Mouse (Mus musculus) liver, postnatal 0 days (tissue): Measurements from ENCODE around the gene Klhdc7b. TPM values are rescaled to one million over a fixed set of nuclear protein-coding genes. Genes with fewer than 3 reads are reported as not detected.

Source experiments
- ATAC-seq: fragments of 200-750 bp; cut with Nextera tagmentation; 2 replicates; pipeline ENCODE4 v1.8.0; 2017; ENCODE audit warnings: mild to moderate bottlenecking, moderate library complexity
- DNase-seq: peaks from one replicate; pipeline ENCODE4 v3.0.0-alpha.2; 2016
- H3K27ac ChIP-seq: fragments of 300-500 bp; sonication (generic); 2 replicates; pipeline ENCODE4 v1.5.1; 2014; ENCODE audit warnings: antibody characterized with exemption, moderate library complexity, mild to moderate bottlenecking, low read depth
- H3K27me3 ChIP-seq: fragments of 300-500 bp; sonication (generic); 2 replicates; pipeline ENCODE4 v1.6.1; 2014; ENCODE audit warnings: low read length, control low read depth, mixed read lengths; ENCODE audit not compliant: insufficient read depth
- H3K36me3 ChIP-seq: fragments of 300-500 bp; sonication (generic); replicated peaks from 2 replicates; pipeline ENCODE4 v1.6.1; 2014; ENCODE audit warnings: mild to moderate bottlenecking, control low read depth, low read length, moderate library complexity, mixed read lengths; ENCODE audit not compliant: insufficient read depth
- H3K4me1 ChIP-seq: fragments of 300-500 bp; sonication (generic); 2 replicates; pipeline ENCODE4 v1.6.1; 2014; ENCODE audit warnings: antibody characterized with exemption, mild to moderate bottlenecking, control low read depth; ENCODE audit not compliant: insufficient read depth
- H3K4me2 ChIP-seq: fragments of 300-500 bp; sonication (generic); 2 replicates; pipeline ENCODE4 v1.6.1; 2014; ENCODE audit warnings: low read depth, mild to moderate bottlenecking, low read length, moderate library complexity, mixed read lengths
- H3K4me3 ChIP-seq: fragments of 300-500 bp; sonication (generic); 2 replicates; pipeline ENCODE4 v1.5.1; 2014; ENCODE audit warnings: low read depth, low read length
- H3K9ac ChIP-seq: fragments of 300-500 bp; sonication (generic); replicated peaks from 2 replicates; pipeline ENCODE4 v1.6.1; 2014; ENCODE audit warnings: mild to moderate bottlenecking, moderate library complexity
- H3K9me3 ChIP-seq: fragments of 300-500 bp; sonication (generic); 2 replicates; pipeline ENCODE4 v1.6.1; 2016; ENCODE audit warnings: mild to moderate bottlenecking, control low read depth, low read length, mixed read lengths
- CTCF ChIP-seq: sonication (generic); IDR thresholded peaks from 2 replicates; pipeline ENCODE4 v1.5.1; 2016; ENCODE audit warnings: antibody characterized with exemption, low read depth
- EP300 ChIP-seq: IDR thresholded peaks from 2 replicates; pipeline ENCODE4 v1.6.1; 2016; ENCODE audit warnings: antibody characterized with exemption, low read depth, mild to moderate bottlenecking
- WGBS: fragments of 180-500 bp; shearing (Covaris S2); extraction: QIAGEN DNeasy Blood & Tissue Kit; methylation state at CpG from one replicate; pipeline ENCODE4 v1.1.7; 2014; ENCODE audit not compliant: insufficient replicate concordance; 5-methylcytosine and 5-hydroxymethylcytosine counted together
- polyA plus RNA-seq: library from polyadenylated mRNA; unstranded; fragments of >200 nt; fragmentation: Nextera tagmentation; extraction: Ambion mirVana; gene quantifications from 2 replicates; pipeline ENCODE4 v1.2.1, GENCODE M21; 2015

Gene Klhdc7b
- polyA plus RNA-seq, 1 experiment from 2014 or later = not detected

DNA sequence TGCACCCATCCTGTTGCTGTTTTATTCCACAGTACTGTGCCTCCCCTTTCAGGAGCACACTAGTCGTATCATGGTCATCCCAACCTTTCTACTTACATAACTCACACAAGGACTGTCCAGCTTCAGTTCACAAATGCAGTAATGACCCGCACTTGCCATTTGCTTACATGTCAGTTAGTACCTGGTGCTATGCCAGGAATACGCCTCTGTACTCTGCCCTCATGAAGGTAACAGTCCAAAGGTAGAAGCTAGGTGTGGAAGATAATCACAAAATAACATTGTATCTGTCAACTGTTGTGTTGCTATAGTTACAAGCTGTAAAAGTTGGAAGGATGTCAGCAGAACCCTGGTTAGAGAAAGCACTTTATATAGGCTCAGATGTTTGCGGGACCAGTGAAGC lies 12.2 kb downstream of the Klhdc7b start:
- ATAC-seq (peak; percentile 98), DNase-seq (peak; percentile 62)
- peak; percentile 70; the same call in 1 of the 2 replicates for TF ChIP-seq EP300
- TF ChIP-seq CTCF = no peak

DNA sequence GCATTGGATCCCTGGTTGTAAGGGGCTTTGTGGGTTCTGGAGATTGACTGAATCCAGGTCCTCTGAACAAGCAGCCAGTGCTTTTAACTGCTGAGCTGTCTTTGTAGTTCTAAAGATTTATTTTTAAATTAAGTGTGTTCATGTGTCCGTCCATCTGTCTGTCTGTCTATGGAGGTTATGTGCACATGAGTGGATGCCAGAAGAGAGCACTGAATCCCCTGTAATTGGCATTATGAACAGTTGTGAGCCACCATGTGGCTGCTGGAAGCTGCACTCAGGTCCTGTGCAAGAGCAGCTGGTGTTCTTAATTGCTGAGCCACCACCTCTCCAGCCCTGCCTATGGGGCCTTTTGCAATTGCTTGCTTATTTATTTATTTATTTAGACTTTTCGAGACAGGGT lies 13.4 kb downstream of the Klhdc7b start:
- Histone ChIP-seq H3K27me3 (no peaks in the 10 kb centered on the region), H3K36me3 (no peaks in the 10 kb centered on the region), H3K4me2 (no peak overlapping the region), H3K9me3 (no peaks in the 10 kb centered on the region), H3K4me3 (no peak overlapping the region), H3K9ac (no peak overlapping the region), H3K4me1 (no peaks in the 10 kb centered on the region; the same call in 1 of the 2 replicates), H3K27ac (no peak overlapping the region)
- 71% methylated on average over 2 of the region's 2 CpGs for WGBS
- no peak for TF ChIP-seq EP300
- TF ChIP-seq CTCF = no peak
- DNase-seq = no peak
- ATAC-seq = no peak

More for the DNA sequence above, 12.2 kb downstream of the Klhdc7b start:
- Histone ChIP-seq H3K9ac (no peak overlapping the region), H3K9me3 (no peaks in the 10 kb centered on the region), H3K27ac (peak overlapping the region; percentile 55), H3K27me3 (no peaks in the 10 kb centered on the region), H3K4me1 (no peaks in the 10 kb centered on the region; the same call in 1 of the 2 replicates), H3K36me3 (no peaks in the 10 kb centered on the region), H3K4me2 (no peak overlapping the region), H3K4me3 (no peak overlapping the region)
- WGBS = 60% methylated on average over 4 of the region's 4 CpGs

DNA sequence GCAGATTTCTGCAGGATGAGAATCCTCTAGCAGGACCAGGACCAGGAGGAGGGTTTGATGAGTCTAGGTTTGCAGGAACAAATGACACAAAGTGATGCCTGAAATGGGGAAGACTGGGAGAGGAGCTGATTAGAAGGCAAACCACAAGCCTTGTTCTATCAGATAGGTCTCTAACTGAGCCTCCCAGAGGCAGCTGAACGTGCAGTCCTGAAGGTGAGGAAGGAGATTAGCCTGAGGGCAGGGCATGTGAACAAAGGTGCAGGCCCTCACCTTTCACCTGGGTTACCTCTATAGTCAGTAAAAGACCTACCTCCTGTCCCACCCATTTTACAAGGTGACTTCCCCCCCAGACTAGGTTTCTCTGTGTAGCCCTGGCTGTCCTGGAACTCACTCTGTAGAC lies 15.0 kb downstream of the Klhdc7b start:
- no peak for DNase-seq
- H3K4me1 ChIP-seq = no peaks in the 10 kb centered on the region; the same call in 1 of the 2 replicates
- TF ChIP-seq EP300 (no peak), CTCF (no peak)
- no peak overlapping the region for H3K4me2 ChIP-seq
- H3K4me3 ChIP-seq = no peak overlapping the region
- H3K27me3 ChIP-seq = no peaks in the 10 kb centered on the region
- H3K9ac ChIP-seq = no peak overlapping the region
- no peak for ATAC-seq
- H3K27ac ChIP-seq = no peak overlapping the region
- no peaks in the 10 kb centered on the region for H3K36me3 ChIP-seq
- no peaks in the 10 kb centered on the region for H3K9me3 ChIP-seq
- 50% methylated on average over 1 of the region's 1 CpGs for WGBS

DNA sequence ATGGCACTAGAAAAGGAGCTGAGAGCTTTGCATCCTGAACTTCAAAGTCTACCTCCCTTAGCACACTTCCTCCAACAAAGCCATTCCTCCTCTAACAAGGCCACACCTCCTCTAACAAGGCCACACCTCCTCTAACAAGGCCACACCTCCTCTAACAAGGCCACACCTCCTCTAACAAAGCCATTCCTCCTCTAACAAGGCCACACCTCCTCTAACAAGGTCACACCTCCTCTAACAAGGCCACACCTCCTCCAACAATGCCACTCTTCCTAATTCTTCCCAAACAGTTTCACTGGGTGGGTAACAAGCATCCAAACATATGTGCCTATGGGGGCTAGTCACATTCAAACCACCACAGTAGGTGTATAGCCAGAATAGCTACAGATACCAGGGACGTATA lies 17.8 kb downstream of the Klhdc7b start:
- no peak for TF ChIP-seq CTCF
- TF ChIP-seq EP300 = no peak
- Histone ChIP-seq H3K36me3 (no peaks in the 10 kb centered on the region), H3K4me2 (no peak overlapping the region), H3K4me3 (no peak overlapping the region), H3K27ac (no peak overlapping the region), H3K9ac (no peak overlapping the region), H3K9me3 (no peaks in the 10 kb centered on the region; the same call in 1 of the 2 replicates), H3K27me3 (no peaks in the 10 kb centered on the region), H3K4me1 (no peaks in the 10 kb centered on the region; the same call in 1 of the 2 replicates)
- ATAC-seq (no peak), DNase-seq (no peak)
- WGBS = 78% methylated on average over 1 of the region's 1 CpGs

DNA sequence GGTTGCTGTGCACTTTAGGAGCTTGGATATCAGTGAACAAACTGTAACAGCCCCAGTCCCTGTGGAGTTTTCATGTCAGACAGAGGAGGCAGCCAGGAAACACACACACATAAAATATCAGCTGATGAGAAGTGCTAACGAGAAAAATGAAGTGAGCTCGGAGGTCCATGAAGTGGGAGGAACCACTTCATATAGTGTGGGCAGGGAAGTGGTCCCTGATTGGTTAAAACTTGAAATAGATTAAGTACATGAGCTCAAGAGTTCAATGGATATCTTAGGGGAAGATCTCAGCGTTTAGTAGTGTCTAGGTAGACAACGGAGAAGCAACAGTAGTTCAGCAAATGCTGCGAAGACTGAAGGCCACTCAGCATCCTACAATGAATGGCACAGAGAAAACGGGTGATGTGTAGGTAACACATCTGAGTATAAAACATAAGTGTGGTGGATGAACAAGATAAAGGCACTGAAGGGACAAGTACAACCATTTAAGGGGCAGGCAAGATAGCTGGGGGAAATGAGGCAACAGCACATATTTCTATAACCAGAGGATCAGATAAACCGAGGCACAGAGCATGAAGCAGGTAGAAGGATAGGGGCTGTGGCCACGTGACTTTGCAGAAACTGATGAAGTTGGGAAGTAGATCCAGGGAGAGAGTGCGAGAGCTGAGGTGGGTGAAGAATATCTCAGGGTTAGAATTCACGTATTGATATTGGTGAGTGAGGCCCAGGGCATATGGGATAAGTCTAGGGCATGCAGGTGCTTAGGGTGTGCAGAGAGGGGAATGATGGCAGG lies 20.3 kb downstream of the Klhdc7b start:
- DNase-seq (no peak), ATAC-seq (no peak)
- no peaks in the 10 kb centered on the region for H3K4me1 ChIP-seq
- H3K4me3 ChIP-seq = no peak overlapping the region
- H3K27me3 ChIP-seq = no peaks in the 10 kb centered on the region
- 69% methylated on average over 10 of the region's 10 CpGs for WGBS
- H3K9ac ChIP-seq = no peak overlapping the region
- TF ChIP-seq EP300 (no peak), CTCF (no peak)
- peaks cover 5% of the 10 kb centered on the region; the same call in 1 of the 2 replicates for H3K9me3 ChIP-seq
- H3K36me3 ChIP-seq = no peaks in the 10 kb centered on the region
- no peak overlapping the region for H3K27ac ChIP-seq
- no peak overlapping the region for H3K4me2 ChIP-seq

DNA sequence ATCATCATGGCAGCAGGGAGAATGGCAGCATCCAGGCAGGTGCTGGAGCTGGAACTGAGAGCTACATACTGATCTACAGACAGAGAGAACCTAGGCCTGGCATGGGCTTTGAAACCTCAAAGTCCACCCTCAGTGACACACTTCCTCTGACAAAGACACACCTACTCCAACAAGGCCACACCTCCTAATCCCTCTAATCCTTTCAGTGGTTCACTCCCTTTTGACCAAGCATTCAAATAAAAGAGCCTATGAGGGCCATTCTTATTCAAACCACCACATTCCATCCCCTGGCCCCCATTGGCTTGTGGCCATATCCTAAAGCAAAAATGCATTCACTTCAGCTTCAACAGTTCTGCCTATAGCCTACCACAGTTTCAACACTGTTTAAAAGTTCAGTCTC lies 22.0 kb downstream of the Klhdc7b start:
- Histone ChIP-seq H3K36me3 (no peaks in the 10 kb centered on the region), H3K4me1 (no peaks in the 10 kb centered on the region), H3K9ac (no peak overlapping the region), H3K4me2 (no peak overlapping the region), H3K27me3 (no peaks in the 10 kb centered on the region), H3K27ac (no peak overlapping the region), H3K9me3 (peaks cover 5% of the 10 kb centered on the region; the same call in 1 of the 2 replicates), H3K4me3 (no peak overlapping the region)
- no peak for ATAC-seq
- no peak for DNase-seq
- TF ChIP-seq EP300 = no peak
- no peak for TF ChIP-seq CTCF
